Mouse (Mus musculus): ENCODE measurements around the gene Olfr1395.

The Olfr1395 gene

DNA sequence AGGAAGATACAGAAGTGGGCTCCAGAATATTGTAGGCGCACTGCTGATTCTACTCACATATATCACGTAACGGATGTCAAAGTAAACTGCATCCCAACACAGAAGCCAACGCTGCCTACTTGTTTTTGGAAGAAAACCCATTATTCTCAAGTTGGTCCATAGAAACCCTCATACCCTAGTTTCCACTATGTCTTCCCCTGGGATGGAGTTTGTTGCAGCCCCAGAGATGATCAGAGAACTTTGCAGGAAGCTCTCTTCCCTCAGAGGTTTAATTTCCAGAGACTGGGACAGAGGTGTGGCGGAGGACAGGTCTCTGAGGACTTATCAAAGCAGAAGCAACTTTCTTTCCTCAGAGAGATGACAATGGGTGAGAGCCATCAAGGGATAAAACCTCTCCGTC, at the start of gene Olfr1395:
TSS of gene Olfr1395 (plus strand) at position 301 of the 400 bp plus-strand sequence.
- no peak for DNase-seq

- DNase-seq: no peak
Observed at GRCm38 (mm10) chr11:49092786-49093185, 49.3 kb upstream of the Olfr1395 start.

DNA sequence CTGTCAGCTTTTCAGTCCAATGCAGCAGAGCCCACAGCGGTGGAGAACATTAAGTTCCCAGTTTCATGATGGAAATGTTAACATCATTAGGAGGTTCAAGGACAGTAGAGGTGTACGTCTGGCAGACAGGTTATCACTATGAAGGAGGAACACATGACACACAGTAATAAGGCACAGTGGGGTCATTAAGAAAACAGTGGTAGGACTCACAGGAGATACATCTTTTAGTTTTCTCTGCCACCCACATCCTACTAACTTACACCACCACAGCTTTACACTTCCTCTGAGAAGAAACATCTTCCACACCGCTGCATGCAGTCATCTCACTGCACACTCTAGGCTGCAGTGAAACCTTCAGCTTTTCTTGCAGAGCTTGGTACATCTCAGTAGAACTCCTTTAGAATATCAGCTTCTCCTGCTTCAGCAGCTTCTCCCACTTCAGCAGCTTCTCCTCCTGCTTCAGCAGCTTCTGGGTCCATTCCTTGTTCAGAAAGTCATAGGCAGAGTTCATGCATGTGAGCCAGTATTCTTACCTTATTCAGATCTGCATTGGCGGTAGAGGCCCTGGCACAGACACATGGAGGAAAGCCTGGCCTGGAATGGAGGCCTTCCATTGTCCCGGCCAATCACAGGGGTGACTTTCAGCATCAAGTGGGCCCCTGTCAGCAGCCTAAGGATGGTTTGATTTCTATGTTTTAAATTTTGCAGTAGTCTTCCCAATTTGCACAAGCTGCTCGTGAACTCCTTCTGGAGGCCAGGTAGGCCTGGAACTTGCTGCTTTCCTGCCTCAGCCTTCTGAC, 48.0 kb upstream of the Olfr1395 start:
- peak in 1 of 2 experiments; percentile 63 for DNase-seq

DNA sequence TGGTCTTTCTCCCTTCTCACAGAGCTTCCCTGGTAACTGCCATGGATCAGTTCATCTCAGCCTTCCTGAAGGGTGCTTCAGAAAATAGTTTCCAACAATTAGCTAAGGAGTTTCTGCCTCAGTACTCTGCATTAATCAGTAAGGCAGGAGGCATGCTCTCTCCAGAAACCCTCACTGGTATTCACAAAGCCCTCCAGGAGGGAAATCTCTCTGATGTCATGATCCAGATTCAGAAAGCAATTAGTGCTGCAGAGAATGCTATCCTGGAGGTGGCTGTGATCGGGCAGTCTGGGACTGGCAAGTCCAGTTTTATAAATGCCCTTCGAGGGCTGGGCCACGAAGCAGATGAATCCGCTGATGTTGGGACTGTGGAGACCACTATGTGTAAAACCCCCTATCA, 46.7 kb upstream of the Olfr1395 start:
- DNase-seq: no peak

GRCm38 (mm10) chr11:49100409-49100808, 41.7 kb upstream of the Olfr1395 start:
- DNase-seq: no peak

- DNase-seq: peak in 1 of 2 experiments; percentile 75
Observed at GRCm38 (mm10) chr11:49101500-49101899, 40.6 kb upstream of the Olfr1395 start.

- peak; percentile 61 to 77 for DNase-seq
Observed at GRCm38 (mm10) chr11:49103047-49103693, 38.9 kb upstream of the Olfr1395 start.

DNA sequence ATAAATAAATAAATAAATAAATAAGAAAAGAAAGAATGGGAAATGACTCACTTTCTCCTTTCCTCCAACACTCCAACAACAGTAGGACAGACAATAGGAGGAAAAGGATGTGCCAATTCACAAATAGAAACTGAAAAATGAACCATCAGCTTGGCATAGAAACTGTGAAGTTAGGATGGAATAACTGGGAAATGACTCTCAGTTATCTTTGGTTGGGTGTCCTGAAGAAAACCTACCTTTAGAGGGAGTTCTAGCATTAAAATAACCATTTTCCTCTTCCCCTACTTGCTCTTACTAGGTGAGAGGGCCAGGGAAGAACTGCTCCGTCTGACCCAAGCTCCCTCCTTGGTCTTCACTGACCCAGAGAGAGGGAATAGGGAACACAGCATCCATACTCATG, 36.3 kb upstream of the Olfr1395 start:
- no peak for DNase-seq

DNA sequence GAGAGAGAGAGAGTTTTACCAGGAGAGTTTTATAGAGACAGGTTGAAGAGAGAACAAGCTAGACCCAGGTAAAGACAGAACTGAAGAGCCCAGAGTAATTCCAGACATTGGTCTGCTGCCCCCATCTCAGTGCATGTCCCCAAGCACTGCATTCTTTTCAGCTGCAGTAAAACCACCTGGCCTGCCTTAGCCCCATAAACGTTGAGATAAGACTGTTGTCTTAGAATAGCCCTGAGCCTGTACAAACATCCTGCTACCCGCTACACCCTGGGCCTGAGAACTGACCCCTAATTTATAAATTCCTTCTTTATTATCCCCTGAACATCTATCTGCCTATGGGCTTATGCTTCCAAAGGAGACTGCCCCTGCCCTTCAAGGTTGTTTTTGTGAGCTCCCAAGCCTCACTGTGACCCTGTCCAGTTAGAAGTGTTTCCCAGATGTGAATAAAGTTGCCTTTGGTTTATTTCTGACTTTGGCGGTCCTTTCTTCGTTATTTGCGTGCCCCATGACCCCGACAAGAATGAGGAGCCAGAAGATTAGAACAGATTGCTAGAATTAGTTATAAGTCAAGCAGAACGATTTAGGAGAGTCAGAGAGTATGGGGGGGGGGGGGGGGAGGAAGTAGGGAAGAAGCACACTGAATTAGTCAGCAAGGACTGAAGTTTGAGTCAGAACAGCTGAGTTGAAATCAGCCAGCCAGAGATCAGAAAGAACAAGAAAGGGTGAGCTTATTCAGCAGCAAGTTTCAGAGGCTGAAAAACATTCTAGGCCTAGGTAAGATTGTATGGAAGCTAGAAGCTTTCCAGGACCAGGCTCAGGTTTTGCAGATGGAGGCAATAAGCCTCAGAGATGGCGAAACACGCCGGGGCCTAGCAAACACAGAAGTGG, 34.2 kb upstream of the Olfr1395 start:
- no peak for DNase-seq

- no peak for DNase-seq
Observed at GRCm38 (mm10) chr11:49108833-49109232, 33.2 kb upstream of the Olfr1395 start.

GRCm38 (mm10) chr11:49111000-49111399, 31.1 kb upstream of the Olfr1395 start:
- DNase-seq: no peak

- no peak for DNase-seq
Observed at GRCm38 (mm10) chr11:49112624-49113219, 29.4 kb upstream of the Olfr1395 start.

DNA sequence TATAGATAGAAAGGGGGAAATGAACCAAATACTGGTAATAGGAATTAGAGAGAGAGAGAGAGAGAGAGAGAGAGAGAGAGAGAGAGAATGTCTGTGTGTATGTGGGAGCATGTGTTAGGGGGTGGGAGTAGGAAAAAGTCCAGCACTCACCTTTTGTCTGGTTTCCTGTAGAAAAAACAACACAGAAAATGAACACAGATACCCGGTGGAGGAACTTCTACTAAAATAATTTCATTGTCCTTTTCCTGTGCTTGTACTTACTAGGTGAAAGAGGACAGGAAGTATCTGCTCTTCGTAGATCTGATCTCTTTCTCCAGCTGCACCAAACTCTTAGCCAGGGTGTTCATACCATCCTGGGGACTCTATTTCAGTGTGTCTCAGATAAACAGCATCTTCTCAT, 27.9 kb upstream of the Olfr1395 start:
- DNase-seq: no peak

GRCm38 (mm10) chr11:49114774-49115173, 27.3 kb upstream of the Olfr1395 start, which contains the start of gene Olfr1396:
Gene Olfr1396, minus strand, starts transcription at chr11:49114874.
- DNase-seq: no peak

DNA sequence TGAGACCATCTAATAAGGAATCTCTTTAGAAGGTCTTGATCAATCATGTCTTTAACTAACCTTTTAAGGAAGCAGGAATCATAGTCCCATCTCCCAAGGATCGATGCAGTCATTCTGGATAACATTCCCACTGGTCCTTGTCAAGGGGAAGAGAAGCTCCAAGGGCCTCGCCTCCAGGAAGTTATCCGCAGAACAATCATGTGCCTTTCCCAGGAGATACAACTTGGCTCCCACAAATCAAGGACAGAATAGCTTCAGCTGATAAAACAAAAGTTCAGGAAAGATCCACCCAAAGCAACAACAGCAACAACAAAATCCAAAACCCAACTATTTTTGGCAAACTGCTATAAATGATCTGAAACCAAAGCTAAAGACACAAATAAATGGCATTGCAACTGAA, 22.4 kb upstream of the Olfr1395 start:
- no peak for DNase-seq

GRCm38 (mm10) chr11:49124169-49124568, 17.9 kb upstream of the Olfr1395 start:
- no peak for DNase-seq

GRCm38 (mm10) chr11:49154077-49154476, 12.0 kb downstream of the Olfr1395 start, which contains the start of gene Olfr1394:
Gene Olfr1394, plus strand, starts transcription at chr11:49154377.
- no peak for DNase-seq

- DNase-seq: no peak
Observed at GRCm38 (mm10) chr11:49156821-49157814, 15.0 kb downstream of the Olfr1395 start.

DNA sequence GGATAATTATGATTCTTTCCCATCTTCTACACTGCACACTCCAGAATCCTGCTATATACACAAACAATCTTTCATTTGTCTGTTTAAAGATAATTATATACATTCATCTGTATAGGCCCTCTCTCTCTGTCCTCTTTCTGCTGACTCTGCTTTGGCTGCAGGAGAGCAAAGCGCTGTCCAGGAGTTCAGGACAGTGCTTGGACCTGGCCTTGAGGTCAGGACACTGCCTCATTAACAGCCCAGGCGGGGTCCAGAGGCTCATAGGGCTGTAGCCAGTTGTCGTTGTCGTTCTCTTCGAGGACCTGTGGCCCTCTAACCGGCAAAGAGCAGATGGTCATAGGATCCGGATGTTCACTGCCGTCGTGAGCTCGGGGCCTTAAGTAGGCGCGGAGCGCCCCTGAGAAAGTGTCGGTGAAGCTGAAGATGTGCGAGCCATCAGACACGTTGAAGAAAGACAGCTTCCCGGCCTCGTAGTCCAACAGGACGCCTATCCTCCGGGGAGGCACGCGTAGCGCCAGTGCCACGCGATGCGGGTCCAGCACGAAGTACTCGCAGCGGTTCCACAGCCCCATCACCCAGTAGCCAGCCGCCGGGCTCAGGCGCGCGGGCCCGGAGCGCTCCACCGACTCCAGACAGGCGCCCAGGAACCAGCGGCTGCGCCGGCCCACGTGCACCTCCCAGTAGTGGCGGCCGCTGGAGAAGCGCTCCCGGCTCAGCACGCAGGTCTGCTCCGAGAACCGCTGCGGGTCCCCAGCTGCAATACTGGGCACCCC, 27.0 kb downstream of the Olfr1395 start:
- no peak for DNase-seq

- no peak for DNase-seq
Observed at GRCm38 (mm10) chr11:49170576-49170975, 28.5 kb downstream of the Olfr1395 start.

GRCm38 (mm10) chr11:49175345-49175744, 33.3 kb downstream of the Olfr1395 start:
- DNase-seq: no peak
